17 mouse cellular contexts compared by ENCODE assay signal in genomic region chr7:136640160-136640559, GRCm38 (mm10).
DNase-seq lines count a peak whose midpoint lies in the region; ATAC-seq and TF ChIP-seq lines count a peak whose summit lies in the region.
"Had no signal": no experiment of that assay in that cellular context is flagged by ENCODE, and none has a peak within 500 bp of the region (broad histone marks: within the 10 kb centered on the region; RNA-seq: fewer than 3 reads in every experiment).

No protein-coding gene starts in this region.

- intact Hi-C loops in heart, postnatal 10 days (cut with DNase I), result no loop called here
- intact Hi-C loops in left cerebral cortex, postnatal 14 days (cut with DNase I), result no loop called here

- no peak for ATAC-seq in liver, embryonic 12.5 days
- no peak for ATAC-seq in megakaryocyte-erythroid progenitor cell, adult 5-6 weeks (replicated peaks; ENCODE audit: low FRiP score, low TSS enrichment, poor library complexity, severe bottlenecking)
- ATAC-seq: Patski had no signal

- WGBS in heart, embryonic 10.5 days, result 16% methylated on average over 5 of the region's 5 CpGs
- WGBS in liver, embryonic 12.5 days (ENCODE audit: insufficient replicate concordance), result 38% methylated on average over 5 of the region's 5 CpGs

- no peak for TF ChIP-seq POLR2A in brain, embryonic 14.5 days (IDR thresholded peaks at IDR 0.05; ENCODE audit: borderline replicate concordance, extremely low read depth, insufficient read depth, insufficient read length, poor library complexity, severe bottlenecking)

- H3K36me3 ChIP-seq in heart, embryonic 10.5 days, result no peaks in the 10 kb centered on the region
- no peaks in the 10 kb centered on the region for H3K36me3 ChIP-seq in liver, embryonic 12.5 days
- H3K36me3 ChIP-seq: embryonic facial prominence, embryonic 15.5 days; forebrain, embryonic 12.5 days; liver, embryonic 15.5 days had no signal

- no peaks in the 10 kb centered on the region for H3K4me1 ChIP-seq in heart, embryonic 10.5 days
- no peaks in the 10 kb centered on the region for H3K4me1 ChIP-seq in liver, embryonic 12.5 days
- H3K4me1 ChIP-seq: forebrain, embryonic 12.5 days; liver, embryonic 15.5 days had no signal

- no peak overlapping the region for H3K27ac ChIP-seq in heart, embryonic 10.5 days
- no peak overlapping the region for H3K27ac ChIP-seq in liver, embryonic 12.5 days
- H3K27ac ChIP-seq: embryonic facial prominence, embryonic 15.5 days; forebrain, embryonic 12.5 days; liver, embryonic 15.5 days; macrophage had no signal

- DNase-seq in heart, postnatal 10 days, result peak; percentile 8 to 12
- DNase-seq in heart, embryonic 10.5 days (ENCODE audit: low spot score), result no peak
- DNase-seq in brain, embryonic 14.5 days (ENCODE audit: low read depth), result peak; percentile 6
- DNase-seq in forelimb bud, embryonic 11.5 days (ENCODE audit: low read depth, low spot score), result peak; percentile 35
- DNase-seq in kidney, postnatal 25 days, result peak; percentile 29 to 41
- DNase-seq in left cerebral cortex, postnatal 14 days (ENCODE audit: low spot score in 2 of 2), result no peak
- DNase-seq: cerebellum, adult 8-10 months; heart, postnatal 14 days; right cerebral cortex, adult 18-20 months; spleen, adult 18-20 months had no signal

- no peak overlapping the region for H3K4me3 ChIP-seq in heart, embryonic 10.5 days
- no peak overlapping the region for H3K4me3 ChIP-seq in liver, embryonic 12.5 days
- H3K4me3 ChIP-seq: embryonic facial prominence, embryonic 15.5 days; forebrain, embryonic 12.5 days; liver, embryonic 15.5 days had no signal

- H3K9ac ChIP-seq in liver, embryonic 12.5 days, result no peak overlapping the region
- H3K9ac ChIP-seq: embryonic facial prominence, embryonic 15.5 days; forebrain, embryonic 12.5 days; liver, embryonic 15.5 days had no signal

- TF ChIP-seq CTCF in brain, embryonic 14.5 days (IDR thresholded peaks at IDR 0.05; ENCODE audit: borderline replicate concordance, extremely low read depth, insufficient read depth, insufficient read length), result no peak

- peaks cover 3% of the 10 kb centered on the region; the same call in 1 of the 2 replicates for H3K27me3 ChIP-seq in heart, embryonic 10.5 days (ENCODE audit: insufficient read depth, poor library complexity, severe bottlenecking)
- no peaks in the 10 kb centered on the region for H3K27me3 ChIP-seq in liver, embryonic 12.5 days (replicated peaks)
- H3K27me3 ChIP-seq: embryonic facial prominence, embryonic 15.5 days; liver, embryonic 15.5 days; Patski had no signal

- H3K9me3 ChIP-seq in heart, embryonic 10.5 days, result no peaks in the 10 kb centered on the region
- H3K9me3 ChIP-seq in liver, embryonic 12.5 days (replicated peaks), result no peaks in the 10 kb centered on the region
- H3K9me3 ChIP-seq: embryonic facial prominence, embryonic 15.5 days; forebrain, embryonic 12.5 days; liver, embryonic 15.5 days had no signal

- no peak overlapping the region for H3K4me2 ChIP-seq in liver, embryonic 12.5 days
- H3K4me2 ChIP-seq: embryonic facial prominence, embryonic 15.5 days; forebrain, embryonic 12.5 days; liver, embryonic 15.5 days had no signal

Comparison
In these comparisons a context has a peak if more than half of its experiments do, and no peak if none do; other contexts are left out.
1. DNase-seq: peak in heart, postnatal 10 days (2 of 2), brain, embryonic 14.5 days (single experiment), forelimb bud, embryonic 11.5 days (single experiment) and kidney, postnatal 25 days (2 of 2); none in heart, embryonic 10.5 days (single experiment) and left cerebral cortex, postnatal 14 days (0 of 2).